Mouse (Mus musculus): ENCODE data around the gene Klhdc4. TPM values are rescaled to one million over a fixed set of nuclear protein-coding genes. Genes with fewer than 3 reads are reported as not detected.
A peak's percentile ranks its signal among the peaks of the same experiment; 100 is the strongest.

Klhdc4 gene
- polyA plus RNA-seq, 1 experiment from 2014 or later: 50.4 TPM

- Histone ChIP-seq H3K36me3 (no peaks in the 10 kb centered on the region), H3K9me3 (no peaks in the 10 kb centered on the region), H3K4me1 (peaks cover 19% of the 10 kb centered on the region), H3K9ac (replicated peaks) (peak overlapping the region; percentile 92), H3K4me3 (peak overlapping the region; percentile 96), H3K4me2 (replicated peaks) (peak overlapping the region; percentile 96), H3K27me3 (no peaks in the 10 kb centered on the region), H3K27ac (replicated peaks) (peak overlapping the region; percentile 43)
- ATAC-seq (ENCODE audit: low FRiP score, low read depth): no peak
- 18% methylated on average over 18 of the region's 18 CpGs for WGBS
These were observed 501 bp upstream of the Klhdc4 start for GRCm38 (mm10) chr8:121829777-121830362.

- H3K4me2 ChIP-seq (replicated peaks): peak overlapping the region; percentile 96
- ATAC-seq (ENCODE audit: low FRiP score, low read depth): no peak
- H3K4me3 ChIP-seq: peak overlapping the region; percentile 96
- H3K9ac ChIP-seq (replicated peaks): peak overlapping the region; percentile 92
- H3K27me3 ChIP-seq: no peaks in the 10 kb centered on the region
- H3K27ac ChIP-seq (replicated peaks): no peak overlapping the region
- 33% methylated on average over 10 of the region's 10 CpGs for WGBS
- no peaks in the 10 kb centered on the region for H3K36me3 ChIP-seq
- H3K4me1 ChIP-seq: peaks cover 19% of the 10 kb centered on the region
- H3K9me3 ChIP-seq: no peaks in the 10 kb centered on the region
These were observed 869 bp downstream of the Klhdc4 start for GRCm38 (mm10) chr8:121828376-121829023.

- Histone ChIP-seq H3K4me1 (peaks cover 19% of the 10 kb centered on the region), H3K9me3 (no peaks in the 10 kb centered on the region), H3K4me2 (replicated peaks) (peak overlapping the region; percentile 96), H3K36me3 (no peaks in the 10 kb centered on the region), H3K27me3 (no peaks in the 10 kb centered on the region), H3K9ac (replicated peaks) (no peak overlapping the region), H3K27ac (replicated peaks) (no peak overlapping the region), H3K4me3 (no peak overlapping the region)
- no peak for ATAC-seq (ENCODE audit: low FRiP score, low read depth)
- WGBS: 98% methylated on average over 5 of the region's 5 CpGs
These were observed 1.6 kb downstream of the Klhdc4 start for GRCm38 (mm10) chr8:121827726-121828125.

GRCm38 (mm10) chr8:121821770-121822169, 7.6 kb downstream of the Klhdc4 start:
- no peak overlapping the region for H3K9ac ChIP-seq (replicated peaks)
- no peaks in the 10 kb centered on the region for H3K9me3 ChIP-seq
- peaks cover 29% of the 10 kb centered on the region for H3K36me3 ChIP-seq
- ATAC-seq (ENCODE audit: low FRiP score, low read depth): no peak
- H3K4me3 ChIP-seq: no peak overlapping the region
- WGBS: 92% methylated on average over 9 of the region's 9 CpGs
- H3K4me1 ChIP-seq: no peaks in the 10 kb centered on the region
- H3K4me2 ChIP-seq (replicated peaks): no peak overlapping the region
- no peaks in the 10 kb centered on the region for H3K27me3 ChIP-seq
- H3K27ac ChIP-seq (replicated peaks): no peak overlapping the region

- H3K36me3 ChIP-seq: peaks cover 29% of the 10 kb centered on the region
- no peak overlapping the region for H3K9ac ChIP-seq (replicated peaks)
- no peaks in the 10 kb centered on the region for H3K27me3 ChIP-seq
- ATAC-seq (ENCODE audit: low FRiP score, low read depth): no peak
- no peak overlapping the region for H3K4me3 ChIP-seq
- H3K4me1 ChIP-seq: no peaks in the 10 kb centered on the region
- WGBS: 88% methylated on average over 11 of the region's 11 CpGs
- H3K27ac ChIP-seq (replicated peaks): no peak overlapping the region
- H3K4me2 ChIP-seq (replicated peaks): no peak overlapping the region
- no peaks in the 10 kb centered on the region for H3K9me3 ChIP-seq
These were observed 8.0 kb downstream of the Klhdc4 start for GRCm38 (mm10) chr8:121821320-121821719.

GRCm38 (mm10) chr8:121820840-121821239, 8.5 kb downstream of the Klhdc4 start:
- H3K27ac ChIP-seq (replicated peaks): no peak overlapping the region
- no peaks in the 10 kb centered on the region for H3K4me1 ChIP-seq
- H3K27me3 ChIP-seq: no peaks in the 10 kb centered on the region
- H3K9ac ChIP-seq (replicated peaks): no peak overlapping the region
- peaks cover 33% of the 10 kb centered on the region for H3K36me3 ChIP-seq
- no peak for ATAC-seq (ENCODE audit: low FRiP score, low read depth)
- WGBS: 92% methylated on average over 6 of the region's 6 CpGs
- H3K4me2 ChIP-seq (replicated peaks): no peak overlapping the region
- no peaks in the 10 kb centered on the region for H3K9me3 ChIP-seq
- no peak overlapping the region for H3K4me3 ChIP-seq

- no peak for ATAC-seq (ENCODE audit: low FRiP score, low read depth)
These were observed 11.1 kb downstream of the Klhdc4 start for GRCm38 (mm10) chr8:121818226-121818625.

GRCm38 (mm10) chr8:121811931-121812570, 17.3 kb downstream of the Klhdc4 start:
- Histone ChIP-seq H3K9ac (replicated peaks) (no peak overlapping the region), H3K36me3 (peaks cover 61% of the 10 kb centered on the region), H3K4me1 (no peaks in the 10 kb centered on the region), H3K4me2 (replicated peaks) (no peak overlapping the region), H3K27ac (replicated peaks) (no peak overlapping the region), H3K9me3 (no peaks in the 10 kb centered on the region), H3K27me3 (no peaks in the 10 kb centered on the region), H3K4me3 (no peak overlapping the region)
- no peak for ATAC-seq (ENCODE audit: low FRiP score, low read depth)
- 96% methylated on average over 12 of the region's 12 CpGs for WGBS

More at GRCm38 (mm10) chr8:121818226-121818625, 11.1 kb downstream of the Klhdc4 start:
- H3K9ac ChIP-seq (replicated peaks): no peak overlapping the region
- WGBS: 86% methylated on average over 7 of the region's 7 CpGs
- no peaks in the 10 kb centered on the region for H3K9me3 ChIP-seq
- H3K4me2 ChIP-seq (replicated peaks): no peak overlapping the region
- no peaks in the 10 kb centered on the region for H3K27me3 ChIP-seq
- H3K4me1 ChIP-seq: no peaks in the 10 kb centered on the region
- H3K4me3 ChIP-seq: no peak overlapping the region
- no peak overlapping the region for H3K27ac ChIP-seq (replicated peaks)
- H3K36me3 ChIP-seq: peaks cover 59% of the 10 kb centered on the region

GRCm38 (mm10) chr8:121811502-121811901, 17.9 kb downstream of the Klhdc4 start:
- Histone ChIP-seq H3K27ac (replicated peaks) (no peak overlapping the region), H3K4me1 (no peaks in the 10 kb centered on the region), H3K9ac (replicated peaks) (no peak overlapping the region), H3K4me2 (replicated peaks) (no peak overlapping the region), H3K4me3 (no peak overlapping the region), H3K36me3 (peaks cover 64% of the 10 kb centered on the region), H3K9me3 (no peaks in the 10 kb centered on the region), H3K27me3 (no peaks in the 10 kb centered on the region)
- ATAC-seq (ENCODE audit: low FRiP score, low read depth): no peak
- 95% methylated on average over 3 of the region's 3 CpGs for WGBS

- Histone ChIP-seq H3K36me3 (peaks cover 66% of the 10 kb centered on the region), H3K4me1 (no peaks in the 10 kb centered on the region), H3K9ac (replicated peaks) (no peak overlapping the region), H3K27ac (replicated peaks) (no peak overlapping the region), H3K4me3 (no peak overlapping the region), H3K9me3 (no peaks in the 10 kb centered on the region), H3K27me3 (no peaks in the 10 kb centered on the region), H3K4me2 (replicated peaks) (no peak overlapping the region)
- WGBS: 92% methylated on average over 11 of the region's 11 CpGs
- ATAC-seq (ENCODE audit: low FRiP score, low read depth): no peak
These were observed 19.7 kb downstream of the Klhdc4 start for GRCm38 (mm10) chr8:121809524-121810155.

- Histone ChIP-seq H3K4me2 (replicated peaks) (no peak overlapping the region), H3K27me3 (no peaks in the 10 kb centered on the region), H3K9ac (replicated peaks) (no peak overlapping the region), H3K36me3 (peaks cover 65% of the 10 kb centered on the region), H3K4me3 (no peak overlapping the region), H3K9me3 (no peaks in the 10 kb centered on the region), H3K4me1 (no peaks in the 10 kb centered on the region), H3K27ac (replicated peaks) (no peak overlapping the region)
- 78% methylated on average over 11 of the region's 11 CpGs for WGBS
- no peak for ATAC-seq (ENCODE audit: low FRiP score, low read depth)
These were observed 21.3 kb downstream of the Klhdc4 start for GRCm38 (mm10) chr8:121808032-121808431.

- H3K36me3 ChIP-seq: peaks cover 60% of the 10 kb centered on the region
- 93% methylated on average over 13 of the region's 13 CpGs for WGBS
These were observed 23.2 kb downstream of the Klhdc4 start for GRCm38 (mm10) chr8:121806126-121806525.

More at GRCm38 (mm10) chr8:121806126-121806525, 23.2 kb downstream of the Klhdc4 start:
- Histone ChIP-seq H3K4me1 (no peaks in the 10 kb centered on the region), H3K27me3 (no peaks in the 10 kb centered on the region), H3K27ac (replicated peaks) (no peak overlapping the region), H3K4me3 (no peak overlapping the region), H3K4me2 (replicated peaks) (no peak overlapping the region), H3K9ac (replicated peaks) (no peak overlapping the region), H3K9me3 (no peaks in the 10 kb centered on the region)
- no peak for ATAC-seq (ENCODE audit: low FRiP score, low read depth)
